Mouse (Mus musculus): Measurements from ENCODE around the gene Lhx4. TPM values are rescaled to one million over a fixed set of nuclear protein-coding genes. Genes with fewer than 3 reads are reported as not detected.

The Lhx4 gene
- polyA plus RNA-seq, 1 experiment, result not detected

GRCm38 (mm10) chr1:155720006-155720405 lies 31.5 kb downstream of the Lhx4 start:
- Histone ChIP-seq H3K4me3 (ENCODE audit: insufficient read depth, low read depth, low read length) (no peak overlapping the region), H3K27ac (ENCODE audit: insufficient read depth, low read depth, low read length) (no peak overlapping the region), H3K4me1 (ENCODE audit: control insufficient read depth, insufficient read depth, low read length) (peaks cover 4% of the 10 kb centered on the region; the same call in 1 of the 2 replicates)
- TF ChIP-seq POLR2A (IDR thresholded peaks at IDR 0.05; ENCODE audit: insufficient read depth, low read depth, low read length) (no peak), CTCF (IDR thresholded peaks at IDR 0.05; ENCODE audit: insufficient read depth, low read depth, low read length) (no peak)
- 73% methylated on average over 5 of the region's 5 CpGs for WGBS

DNA sequence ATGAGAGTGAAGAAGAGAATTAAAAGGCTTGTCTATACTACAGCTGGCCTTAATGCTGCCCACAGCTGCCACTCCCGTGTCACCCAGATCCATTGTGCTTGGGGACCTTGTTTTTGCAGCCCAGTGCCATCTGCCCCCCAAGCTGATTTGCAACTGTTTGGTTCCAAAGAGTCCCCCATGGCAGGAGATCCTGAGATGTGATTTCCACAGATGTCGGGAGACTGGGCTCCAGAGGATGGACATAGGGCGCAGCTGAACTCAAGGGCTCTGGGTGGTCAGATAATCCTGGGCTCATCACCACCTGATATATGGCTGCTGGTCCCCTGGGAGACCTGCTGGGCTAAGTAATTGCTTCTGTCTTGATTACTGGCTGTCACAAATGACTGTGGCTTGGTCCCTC lies 32.6 kb downstream of the Lhx4 start:
- H3K27ac ChIP-seq (ENCODE audit: insufficient read depth, low read depth, low read length), result no peak overlapping the region
- no peak overlapping the region for H3K4me3 ChIP-seq (ENCODE audit: insufficient read depth, low read depth, low read length)
- WGBS, result 90% methylated on average over 3 of the region's 3 CpGs
- TF ChIP-seq POLR2A (IDR thresholded peaks at IDR 0.05; ENCODE audit: insufficient read depth, low read depth, low read length) (no peak), CTCF (IDR thresholded peaks at IDR 0.05; ENCODE audit: insufficient read depth, low read depth, low read length) (no peak)
- H3K4me1 ChIP-seq (ENCODE audit: control insufficient read depth, insufficient read depth, low read length), result peaks cover 4% of the 10 kb centered on the region; the same call in 1 of the 2 replicates

GRCm38 (mm10) chr1:155717301-155717700 lies 34.2 kb downstream of the Lhx4 start:
- TF ChIP-seq CTCF (IDR thresholded peaks at IDR 0.05; ENCODE audit: insufficient read depth, low read depth, low read length) (no peak), POLR2A (IDR thresholded peaks at IDR 0.05; ENCODE audit: insufficient read depth, low read depth, low read length) (no peak)
- Histone ChIP-seq H3K4me3 (ENCODE audit: insufficient read depth, low read depth, low read length) (no peak overlapping the region), H3K4me1 (ENCODE audit: control insufficient read depth, insufficient read depth, low read length) (peaks cover 2% of the 10 kb centered on the region; the same call in 1 of the 2 replicates), H3K27ac (ENCODE audit: insufficient read depth, low read depth, low read length) (no peak overlapping the region)
- 95% methylated on average over 12 of the region's 12 CpGs for WGBS

DNA sequence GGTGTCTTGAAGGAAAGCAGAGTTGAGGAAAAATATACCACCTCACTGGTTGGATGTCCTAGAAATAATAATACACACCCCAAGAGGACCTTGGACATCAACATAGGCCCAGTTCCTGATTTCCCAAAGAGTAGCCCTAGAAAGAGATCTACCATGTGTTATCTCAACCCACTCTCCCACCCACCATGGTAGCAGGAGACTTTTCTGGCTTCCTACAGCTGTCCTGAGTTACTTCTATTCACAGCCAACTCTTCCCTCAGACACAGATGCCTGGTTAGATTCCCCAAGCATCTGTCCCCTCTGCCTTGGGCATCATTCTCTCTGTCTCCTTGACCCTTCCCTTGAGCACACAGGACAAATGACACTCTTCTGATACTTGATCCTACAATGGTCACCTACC lies 36.1 kb downstream of the Lhx4 start:
- Histone ChIP-seq H3K27ac (ENCODE audit: insufficient read depth, low read depth, low read length) (no peak overlapping the region), H3K4me1 (ENCODE audit: control insufficient read depth, insufficient read depth, low read length) (no peaks in the 10 kb centered on the region), H3K4me3 (ENCODE audit: insufficient read depth, low read depth, low read length) (no peak overlapping the region)
- TF ChIP-seq POLR2A (IDR thresholded peaks at IDR 0.05; ENCODE audit: insufficient read depth, low read depth, low read length), result no peak
- TF ChIP-seq CTCF (IDR thresholded peaks at IDR 0.05; ENCODE audit: insufficient read depth, low read depth, low read length), result no peak

- Histone ChIP-seq H3K27ac (ENCODE audit: insufficient read depth, low read depth, low read length) (no peak overlapping the region), H3K4me3 (ENCODE audit: insufficient read depth, low read depth, low read length) (no peak overlapping the region), H3K4me1 (ENCODE audit: control insufficient read depth, insufficient read depth, low read length) (no peaks in the 10 kb centered on the region)
- WGBS, result 55% methylated on average over 2 of the region's 2 CpGs
- no peak for TF ChIP-seq CTCF (IDR thresholded peaks at IDR 0.05; ENCODE audit: insufficient read depth, low read depth, low read length)
- TF ChIP-seq POLR2A (IDR thresholded peaks at IDR 0.05; ENCODE audit: insufficient read depth, low read depth, low read length), result no peak
Measured at GRCm38 (mm10) chr1:155713306-155713705, 38.2 kb downstream of the Lhx4 start.

DNA sequence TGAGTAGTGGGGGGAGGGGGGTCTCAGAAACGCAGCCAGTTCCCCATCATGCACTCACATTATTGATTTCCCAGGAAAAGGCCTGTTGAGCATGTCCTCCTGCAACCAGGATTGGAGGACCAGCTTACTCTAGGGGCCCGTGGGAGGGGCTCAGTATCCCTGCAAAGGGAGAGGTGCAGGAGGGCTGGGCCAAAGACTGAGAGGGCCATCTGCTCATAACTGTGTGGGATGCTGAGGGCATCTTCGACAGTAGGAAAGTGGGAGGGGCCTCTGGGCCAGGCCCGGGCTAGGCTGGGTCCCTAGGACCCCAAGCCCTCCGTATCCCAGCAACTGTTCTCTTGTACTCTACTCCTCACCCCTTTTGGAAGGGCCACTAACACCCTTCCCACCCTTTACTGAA lies 47.3 kb downstream of the Lhx4 start:
- Histone ChIP-seq H3K4me3 (ENCODE audit: insufficient read depth, low read depth, low read length) (no peak overlapping the region), H3K27ac (ENCODE audit: insufficient read depth, low read depth, low read length) (no peak overlapping the region), H3K4me1 (ENCODE audit: control insufficient read depth, insufficient read depth, low read length) (no peaks in the 10 kb centered on the region)
- 59% methylated on average over 5 of the region's 5 CpGs for WGBS
- TF ChIP-seq POLR2A (IDR thresholded peaks at IDR 0.05; ENCODE audit: insufficient read depth, low read depth, low read length), result no peak
- no peak for TF ChIP-seq CTCF (IDR thresholded peaks at IDR 0.05; ENCODE audit: insufficient read depth, low read depth, low read length)

GRCm38 (mm10) chr1:155703191-155703680 lies 48.2 kb downstream of the Lhx4 start:
- WGBS, result 90% methylated on average over 5 of the region's 5 CpGs
- H3K4me3 ChIP-seq (ENCODE audit: insufficient read depth, low read depth, low read length), result no peak overlapping the region
- H3K4me1 ChIP-seq (ENCODE audit: control insufficient read depth, insufficient read depth, low read length), result peaks cover 5% of the 10 kb centered on the region
- TF ChIP-seq POLR2A (IDR thresholded peaks at IDR 0.05; ENCODE audit: insufficient read depth, low read depth, low read length), result no peak
- TF ChIP-seq CTCF (IDR thresholded peaks at IDR 0.05; ENCODE audit: insufficient read depth, low read depth, low read length), result no peak
- H3K27ac ChIP-seq (ENCODE audit: insufficient read depth, low read depth, low read length), result no peak overlapping the region

GRCm38 (mm10) chr1:155700886-155701285 lies 50.6 kb downstream of the Lhx4 start:
- Histone ChIP-seq H3K27ac (ENCODE audit: insufficient read depth, low read depth, low read length) (no peak overlapping the region), H3K4me1 (ENCODE audit: control insufficient read depth, insufficient read depth, low read length) (peaks cover 6% of the 10 kb centered on the region), H3K4me3 (ENCODE audit: insufficient read depth, low read depth, low read length) (no peak overlapping the region)
- TF ChIP-seq CTCF (IDR thresholded peaks at IDR 0.05; ENCODE audit: insufficient read depth, low read depth, low read length) (no peak), POLR2A (IDR thresholded peaks at IDR 0.05; ENCODE audit: insufficient read depth, low read depth, low read length) (no peak)

DNA sequence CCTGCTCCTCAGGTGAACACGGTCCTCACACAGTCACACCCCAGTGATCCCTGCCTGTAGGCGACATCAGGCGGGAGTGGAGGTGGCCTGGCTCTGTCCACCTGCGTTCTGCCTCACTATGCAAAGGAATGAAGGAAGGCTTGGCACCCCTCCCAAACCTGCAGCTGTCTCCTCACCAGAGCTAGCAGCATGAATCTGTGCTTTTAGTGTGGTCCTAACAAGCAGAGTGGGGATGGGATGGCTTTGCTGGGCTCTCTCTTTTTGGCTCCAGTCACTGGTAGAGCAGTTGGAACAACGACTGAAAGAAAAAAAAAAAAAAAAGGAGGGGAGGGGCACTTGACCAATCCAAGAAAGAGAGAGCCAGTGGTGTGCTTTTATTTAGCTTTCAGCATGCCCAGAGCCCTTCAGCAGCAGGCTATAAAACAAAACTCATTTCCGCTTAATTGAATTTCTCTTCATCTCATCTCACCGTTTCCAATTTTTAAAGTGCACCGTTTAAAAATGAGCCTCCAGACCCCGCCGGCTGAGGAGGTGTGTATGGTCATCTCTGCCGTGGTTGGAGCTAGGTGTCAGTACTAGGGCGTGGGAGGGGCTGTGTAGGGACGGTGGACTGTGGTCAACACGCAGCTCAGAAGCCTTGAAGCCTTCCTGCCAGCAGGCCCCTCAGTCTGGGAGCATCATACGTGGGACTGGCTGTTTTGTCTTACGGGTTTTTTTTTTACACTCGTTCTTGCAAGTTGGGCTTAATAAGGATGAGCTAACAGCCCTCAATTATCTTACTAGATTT lies 52.9 kb downstream of the Lhx4 start:
- no peak overlapping the region for H3K27ac ChIP-seq (ENCODE audit: insufficient read depth, low read depth, low read length)
- H3K4me1 ChIP-seq (ENCODE audit: control insufficient read depth, insufficient read depth, low read length), result peaks cover 6% of the 10 kb centered on the region
- TF ChIP-seq CTCF (IDR thresholded peaks at IDR 0.05; ENCODE audit: insufficient read depth, low read depth, low read length) (no peak), POLR2A (IDR thresholded peaks at IDR 0.05; ENCODE audit: insufficient read depth, low read depth, low read length) (no peak)
- H3K4me3 ChIP-seq (ENCODE audit: insufficient read depth, low read depth, low read length), result no peak overlapping the region
- WGBS, result 31% methylated on average over 17 of the region's 17 CpGs

Data from olfactory bulb, adult 2 months (tissue).